Mouse (Mus musculus): ENCODE measurements around the gene Pdzk1ip1. TPM values are rescaled to one million over a fixed set of nuclear protein-coding genes. Genes with fewer than 3 reads are reported as not detected.

Gene Pdzk1ip1
- polyA plus RNA-seq, 1 experiment from 2014 or later: 2.3 TPM

DNA sequence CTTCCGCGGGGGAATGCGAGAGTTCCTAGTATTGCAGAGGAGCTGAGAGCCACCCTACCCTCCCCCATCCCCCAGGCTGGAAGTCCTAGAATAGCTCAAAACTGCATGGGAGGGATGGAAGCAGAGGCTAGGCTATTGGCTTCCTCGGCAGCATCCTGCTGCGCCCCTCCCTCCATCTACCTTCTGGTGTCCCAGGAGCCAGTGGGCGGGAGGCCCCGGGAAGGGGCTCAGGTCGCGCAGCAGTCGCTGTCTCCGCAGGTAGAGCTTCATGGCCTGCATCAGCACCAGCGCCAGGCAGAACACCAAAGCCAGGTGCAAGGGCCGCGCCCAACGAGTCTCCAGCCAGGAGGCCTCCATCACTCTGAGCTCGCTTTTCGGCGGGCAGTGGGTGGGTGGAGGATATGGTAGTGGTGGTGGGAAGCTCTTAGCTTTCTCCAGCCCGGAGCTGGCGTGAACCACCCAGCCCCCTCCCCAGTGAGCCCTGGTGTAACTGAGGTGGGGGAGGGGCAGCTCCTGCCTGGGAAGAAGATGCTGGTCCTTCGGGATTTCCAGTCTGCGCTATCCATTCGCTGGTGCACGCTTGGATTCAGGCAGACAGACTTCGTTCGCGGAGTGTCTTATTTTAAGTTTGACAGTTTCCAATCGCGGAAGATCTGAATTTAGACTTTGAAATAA is 45.2 kb downstream of the Pdzk1ip1 start, which contains the start of gene Cyp4x1:
TSS of gene Cyp4x1 (minus strand) at position 661 of the 675 bp plus-strand sequence.
- no peaks in the 10 kb centered on the region for H3K27me3 ChIP-seq (replicated peaks; ENCODE audit: control insufficient read depth, insufficient read depth, low read length)
- H3K9me3 ChIP-seq (ENCODE audit: control insufficient read depth, low read length): no peaks in the 10 kb centered on the region
- peak; percentile 93 for ATAC-seq
- no peaks in the 10 kb centered on the region for H3K36me3 ChIP-seq (ENCODE audit: control insufficient read depth, insufficient read depth, low read length)
- H3K9ac ChIP-seq (ENCODE audit: low read depth, low read length): peak within 1 kb of the TSS; percentile 69
- peak within 1 kb of the TSS; percentile 81 for H3K27ac ChIP-seq (ENCODE audit: low read depth, low read length)
- 2% methylated on average over 27 of the region's 29 CpGs for WGBS
- H3K4me3 ChIP-seq (ENCODE audit: low read length): peak within 1 kb of the TSS; percentile 49
- H3K4me1 ChIP-seq (ENCODE audit: control insufficient read depth, insufficient read depth, low read depth, low read length): 0 out of 2 replicates have a peak, but pooled peaks cover 2% of the 10 kb centered on the region
- H3K4me2 ChIP-seq (ENCODE audit: low read length): peak within 1 kb of the TSS; percentile 54

DNA sequence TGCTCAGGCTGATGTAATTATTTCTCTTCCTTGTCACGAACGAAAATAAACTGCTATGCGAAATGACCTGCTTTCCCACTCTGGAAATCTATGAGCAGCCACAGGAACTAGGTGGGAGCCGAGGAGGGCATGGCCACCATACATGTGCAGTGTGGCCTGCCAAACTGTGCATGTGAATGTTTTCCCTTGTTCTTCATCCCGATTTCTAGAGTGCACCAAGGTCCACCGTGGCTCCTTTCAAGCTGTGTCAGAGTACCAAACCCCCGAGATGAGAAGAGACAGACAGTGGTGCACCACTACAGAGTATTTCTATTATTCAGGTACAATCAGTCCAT is 45.8 kb downstream of the Pdzk1ip1 start:
- WGBS: 13% methylated on average over 7 of the region's 7 CpGs
- peak overlapping the region; percentile 81 for H3K27ac ChIP-seq (ENCODE audit: low read depth, low read length)
- peak overlapping the region; percentile 49 for H3K4me3 ChIP-seq (ENCODE audit: low read length)
- H3K27me3 ChIP-seq (replicated peaks; ENCODE audit: control insufficient read depth, insufficient read depth, low read length): no peaks in the 10 kb centered on the region
- H3K4me2 ChIP-seq (ENCODE audit: low read length): peak overlapping the region; percentile 54
- H3K9ac ChIP-seq (ENCODE audit: low read depth, low read length): peak overlapping the region; percentile 69
- H3K9me3 ChIP-seq (ENCODE audit: control insufficient read depth, low read length): no peaks in the 10 kb centered on the region
- H3K36me3 ChIP-seq (ENCODE audit: control insufficient read depth, insufficient read depth, low read length): no peaks in the 10 kb centered on the region
- 0 out of 2 replicates have a peak, but pooled peaks cover 2% of the 10 kb centered on the region for H3K4me1 ChIP-seq (ENCODE audit: control insufficient read depth, insufficient read depth, low read depth, low read length)
- peak; percentile 54; the same call in 1 of the 2 replicates for ATAC-seq

Other genes with a start within 250 kb of the Pdzk1ip1 start
- 0.05 and 0.07 TPM in 2 replicates for gene Foxd2, start 179.8 kb upstream of the Pdzk1ip1 start, polyA plus RNA-seq (2015; fragmentation: Nextera tagmentation; extraction: Ambion mirVana)
- gene Foxe3, start 162.7 kb upstream of the Pdzk1ip1 start, polyA plus RNA-seq (2015; fragmentation: Nextera tagmentation; extraction: Ambion mirVana): not detected in 2 replicates
- 187 and 190 TPM in 2 replicates for gene Cmpk1, start 101.5 kb upstream of the Pdzk1ip1 start, polyA plus RNA-seq (2015; fragmentation: Nextera tagmentation; extraction: Ambion mirVana)
- gene Stil, start 88.5 kb upstream of the Pdzk1ip1 start, polyA plus RNA-seq (2015; fragmentation: Nextera tagmentation; extraction: Ambion mirVana): 2.0 and 2.4 TPM in 2 replicates
- gene Tal1, start 32.3 kb upstream of the Pdzk1ip1 start, polyA plus RNA-seq (2015; fragmentation: Nextera tagmentation; extraction: Ambion mirVana): 1.2 and 2.0 TPM in 2 replicates
- 11.6 and 11.8 TPM in 2 replicates for gene Cyp4x1, start 45.6 kb downstream of the Pdzk1ip1 start, polyA plus RNA-seq (2015; fragmentation: Nextera tagmentation; extraction: Ambion mirVana)
- gene Cyp4a29, start 153.4 kb downstream of the Pdzk1ip1 start, polyA plus RNA-seq (2015; fragmentation: Nextera tagmentation; extraction: Ambion mirVana): not detected in 2 replicates
- not detected in 2 replicates for gene Cyp4a12a, start 210.3 kb downstream of the Pdzk1ip1 start, polyA plus RNA-seq (2015; fragmentation: Nextera tagmentation; extraction: Ambion mirVana)

Data from hindbrain, embryonic 16.5 days (tissue).